Mouse (Mus musculus) neutrophil, adult 5-6 weeks (primary cell): ENCODE measurements around the gene Olfr523. TPM values are rescaled to one million over a fixed set of nuclear protein-coding genes. Genes with fewer than 3 reads are reported as not detected.
A peak's percentile ranks its signal among the peaks of the same experiment; 100 is the strongest.

Experiments used
- ATAC-seq: fragments of 151-379, 151-347 bp; 2 replicates; pipeline ENCODE4 v1.8.0; 2017; ENCODE audit warnings: mild to moderate bottlenecking, moderate TSS enrichment; ENCODE audit not compliant: insufficient number of reproducible peaks, poor library complexity, low FRiP score, severe bottlenecking; ENCODE audit errors: extremely low read depth
- total RNA-seq: library from RNA; stranded (forward); fragments of 200-1000 nt; gene quantifications from 2 replicates; pipeline ENCODE4 v1.2.3, GENCODE M21; 2017

Gene Olfr523
- total RNA-seq, 1 experiment from 2014 or later, result 0.23 TPM

- no peak for ATAC-seq
These were observed 3.6 kb upstream of the Olfr523 start for GRCm38 (mm10) chr7:140169386-140169785.

GRCm38 (mm10) chr7:140170863-140171262, 2.2 kb upstream of the Olfr523 start:
- ATAC-seq, result no peak

GRCm38 (mm10) chr7:140179176-140179575, 6.2 kb downstream of the Olfr523 start:
- ATAC-seq, result no peak

- ATAC-seq, result no peak
These were observed 7.7 kb downstream of the Olfr523 start for GRCm38 (mm10) chr7:140180692-140181091.

GRCm38 (mm10) chr7:140184206-140184605, 11.2 kb downstream of the Olfr523 start:
- no peak for ATAC-seq

GRCm38 (mm10) chr7:140186646-140187620, 13.9 kb downstream of the Olfr523 start:
- no peak for ATAC-seq

GRCm38 (mm10) chr7:140187721-140188390, 14.8 kb downstream of the Olfr523 start:
- ATAC-seq, result no peak

- ATAC-seq, result no peak
These were observed 15.6 kb downstream of the Olfr523 start for GRCm38 (mm10) chr7:140188391-140189328.

GRCm38 (mm10) chr7:140190435-140190834, 17.4 kb downstream of the Olfr523 start:
- no peak for ATAC-seq

GRCm38 (mm10) chr7:140192445-140192844, 19.4 kb downstream of the Olfr523 start:
- no peak for ATAC-seq

- no peak for ATAC-seq
These were observed 19.8 kb downstream of the Olfr523 start for GRCm38 (mm10) chr7:140192851-140193250.

GRCm38 (mm10) chr7:140194031-140194430, 21.0 kb downstream of the Olfr523 start:
- no peak for ATAC-seq

- no peak for ATAC-seq
These were observed 23.0 kb downstream of the Olfr523 start for GRCm38 (mm10) chr7:140196002-140196401.

GRCm38 (mm10) chr7:140201090-140201489, 28.1 kb downstream of the Olfr523 start:
- no peak for ATAC-seq

GRCm38 (mm10) chr7:140205864-140206263, 32.8 kb downstream of the Olfr523 start, which contains the start of gene Olfr524:
TSS of gene Olfr524 (minus strand) at chr7:140205964.
- ATAC-seq, result no peak

- no peak for ATAC-seq
These were observed 33.9 kb downstream of the Olfr523 start for GRCm38 (mm10) chr7:140206904-140207303.

GRCm38 (mm10) chr7:140208153-140208552, 35.1 kb downstream of the Olfr523 start:
- peak; percentile 33; the same call in 1 of the 2 replicates for ATAC-seq

GRCm38 (mm10) chr7:140208677-140209076, 35.7 kb downstream of the Olfr523 start:
- ATAC-seq, result no peak

GRCm38 (mm10) chr7:140213841-140214240, 40.8 kb downstream of the Olfr523 start:
- 0 out of 2 replicates have a peak, but pooled peaks have one; percentile 16 for ATAC-seq
